Mouse (Mus musculus) right cerebral cortex, postnatal 10 days (tissue): ENCODE measurements at regions not wholly inside any gene's neighbourhood (a gene's known extent, or its start where the extent isn't known, plus 50 kb on each side); places are given as distances from the start of the nearest gene placed in this dataset.
A peak's percentile ranks its signal among the peaks of the same experiment; 100 is the strongest.
"Not testable (repeated sequence)": the region's sequence is repeated elsewhere in the genome, so short reads cannot be mapped to it uniquely, and the experiment has no call there.

Experiments
- DNase-seq, 2 experiments: peaks; one replicate each; pipeline ENCODE4 v3.0.0; 2021; ENCODE audit warnings: low spot score in 2 of 2

DNA sequence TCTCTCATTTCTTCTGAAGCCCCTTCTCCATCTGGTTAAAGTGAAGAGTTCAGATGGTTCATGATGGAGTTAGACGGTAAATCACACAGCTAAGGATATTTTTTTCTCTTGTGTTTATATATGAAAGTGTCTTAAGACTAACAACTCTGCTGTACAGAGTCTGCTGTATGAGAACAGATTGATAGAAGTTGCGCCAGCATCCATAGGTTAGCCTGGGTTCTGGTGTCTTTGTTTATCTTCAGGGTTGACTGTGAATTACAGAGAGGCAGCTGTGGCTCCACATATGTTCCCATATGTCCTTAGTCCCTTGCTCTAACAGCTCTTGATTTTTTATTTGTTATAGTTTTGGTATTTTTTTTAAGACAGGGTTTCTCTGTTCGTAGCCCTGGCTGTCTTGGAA is 334.9 kb upstream of the Api5 start:
- peak in 1 of 2 experiments; percentile 32 for DNase-seq

DNA sequence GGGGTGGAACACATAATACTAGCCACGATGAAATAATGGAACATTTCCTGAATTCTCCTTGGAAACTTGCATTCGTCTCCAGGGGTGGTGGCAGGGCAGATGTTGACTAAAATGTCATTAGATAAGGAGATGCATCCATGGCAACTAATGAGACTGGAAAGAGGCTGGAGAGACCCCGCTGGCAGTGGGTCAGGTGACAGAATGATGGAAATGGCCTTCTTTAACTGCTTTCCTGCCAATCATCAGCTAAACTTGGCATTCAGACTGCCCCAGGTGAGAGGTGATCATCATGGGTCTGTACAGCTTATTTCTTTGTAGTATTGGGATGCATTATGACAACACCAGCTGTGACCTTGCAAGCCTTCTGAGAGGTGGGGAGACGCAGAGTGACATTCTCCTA is 334.3 kb upstream of the Api5 start:
- no peak for DNase-seq

DNA sequence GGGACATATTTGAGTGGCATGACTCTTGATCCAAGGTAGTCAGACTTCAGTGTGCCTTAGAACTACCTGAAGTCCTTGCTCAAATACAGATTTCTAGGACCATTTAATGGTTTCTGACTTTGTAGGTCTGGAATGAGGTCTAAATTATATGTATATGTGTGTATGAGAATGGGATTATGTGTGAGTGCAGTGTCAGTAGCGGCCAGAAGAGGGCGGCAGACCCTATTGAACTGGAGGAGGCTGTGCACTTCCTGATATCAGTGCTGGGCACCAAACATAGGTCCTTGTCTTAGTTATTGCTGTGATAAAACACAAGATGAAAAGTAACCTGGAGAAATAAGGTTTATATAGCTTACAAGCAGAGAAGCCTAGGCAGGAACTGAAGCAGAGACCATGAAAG is 328.6 kb upstream of the Api5 start:
- DNase-seq, result no peak

DNA sequence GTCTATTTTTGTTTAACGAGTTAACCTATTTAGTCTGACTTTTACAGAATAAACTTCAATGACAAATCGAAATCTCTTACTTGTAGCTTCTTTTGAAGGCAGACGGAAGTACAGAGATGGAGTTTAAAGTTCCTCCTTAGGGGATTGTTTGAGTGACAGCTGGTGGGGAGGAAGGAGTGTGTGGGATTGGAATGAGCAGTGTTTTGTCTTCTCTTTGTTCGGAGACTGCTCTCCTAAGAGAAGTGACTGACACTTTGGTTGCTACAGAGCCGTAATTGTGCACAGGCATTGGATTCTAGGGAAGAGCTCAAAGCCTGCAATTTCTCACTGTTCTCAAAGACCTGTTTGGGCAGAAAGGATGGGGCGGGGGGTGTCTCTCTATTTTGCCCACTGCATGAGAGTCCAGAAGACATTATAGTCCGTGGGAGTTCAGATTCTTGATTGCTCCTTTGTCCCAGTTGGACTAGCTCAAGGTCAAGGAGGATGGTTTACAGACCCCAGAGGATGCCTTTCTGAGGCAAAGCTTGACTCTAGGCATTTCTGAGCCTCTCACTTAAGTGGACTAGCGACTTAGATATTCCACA is 327.0 kb upstream of the Api5 start:
- DNase-seq, result no peak

DNA sequence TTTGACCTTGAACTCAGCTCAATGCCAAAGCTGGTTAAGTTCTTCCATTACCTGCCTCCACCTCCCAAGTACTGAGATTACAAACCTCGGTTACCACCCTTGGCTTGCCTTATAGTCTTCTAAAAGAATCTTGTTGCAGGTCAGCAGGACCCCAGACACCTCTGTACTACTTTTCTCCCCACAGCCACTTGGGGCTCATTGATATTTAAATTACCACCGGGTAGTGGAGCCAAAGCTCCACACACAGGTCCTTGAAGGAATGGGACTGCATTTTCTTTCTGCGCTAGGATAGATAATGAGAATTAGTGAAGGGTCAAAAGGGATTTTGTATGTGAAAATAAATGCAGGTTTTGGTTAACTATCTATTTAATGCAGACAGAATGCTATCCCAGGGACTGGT is 326.5 kb upstream of the Api5 start:
- no peak for DNase-seq

DNA sequence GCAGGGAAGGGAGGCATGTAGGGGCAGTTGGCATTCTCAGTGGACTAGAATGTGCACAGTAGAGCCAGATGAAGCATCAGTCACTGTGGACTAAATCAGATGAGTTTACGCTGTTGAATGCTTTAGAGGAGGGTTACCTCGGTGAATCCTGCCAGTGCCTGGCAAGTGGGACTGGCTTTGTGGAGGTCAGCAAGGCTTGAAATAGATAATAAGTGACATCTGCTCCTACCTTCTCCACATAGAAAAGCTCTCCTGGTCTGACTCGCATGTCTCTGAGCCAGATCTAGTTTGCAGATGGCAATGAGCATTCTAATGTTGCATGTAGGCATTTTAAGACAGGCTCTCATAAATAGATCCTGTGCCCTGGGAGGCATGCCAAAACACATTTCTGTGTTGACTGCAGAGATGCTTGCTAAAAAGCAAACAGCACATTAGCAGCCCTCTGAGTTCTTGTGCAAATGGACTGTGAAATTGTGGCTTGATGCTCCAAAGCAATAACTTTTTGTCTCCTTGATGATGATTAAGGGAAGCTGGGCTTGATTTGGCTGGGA is 310.3 kb upstream of the Api5 start:
- peak; percentile 49 to 73 for DNase-seq

DNA sequence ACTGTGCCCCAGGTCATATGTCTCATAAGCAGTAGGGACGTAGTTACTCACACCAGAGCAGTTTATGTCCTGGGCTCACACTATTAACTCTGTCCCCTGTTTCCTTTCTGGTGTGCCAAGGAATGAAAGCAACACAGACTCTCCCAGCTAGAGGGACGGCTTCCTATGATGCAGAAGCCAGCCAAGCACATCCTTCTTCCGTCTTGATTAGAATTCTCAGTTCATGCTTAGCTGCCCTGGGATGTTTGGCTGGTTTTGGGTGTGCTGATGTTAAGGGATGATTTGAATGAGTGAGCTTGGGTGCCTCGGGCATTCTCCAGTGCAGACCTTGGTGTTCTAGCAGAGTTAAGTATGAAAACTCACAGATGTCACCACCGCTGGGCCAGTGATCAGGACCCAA is 291.9 kb upstream of the Api5 start:
- no peak for DNase-seq

DNA sequence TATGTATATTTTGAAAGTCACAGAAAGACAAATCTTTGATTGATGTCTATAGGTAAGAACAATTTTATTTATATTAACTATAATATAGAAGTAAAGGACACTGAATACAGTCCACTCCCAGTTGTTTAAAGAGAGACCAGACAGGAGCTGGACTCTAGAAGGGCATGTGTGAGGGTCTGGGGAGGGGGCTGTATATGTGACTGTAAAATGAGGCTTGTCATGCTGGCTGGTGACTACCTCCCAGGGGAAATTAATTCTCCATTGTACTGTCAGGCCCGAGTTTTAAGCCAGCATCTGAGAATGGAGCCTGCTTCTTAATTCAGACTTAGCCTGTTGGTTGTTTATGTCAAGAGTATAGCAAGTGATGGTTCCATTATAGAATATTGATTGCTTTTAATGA is 261.4 kb upstream of the Api5 start:
- DNase-seq, result no peak

DNA sequence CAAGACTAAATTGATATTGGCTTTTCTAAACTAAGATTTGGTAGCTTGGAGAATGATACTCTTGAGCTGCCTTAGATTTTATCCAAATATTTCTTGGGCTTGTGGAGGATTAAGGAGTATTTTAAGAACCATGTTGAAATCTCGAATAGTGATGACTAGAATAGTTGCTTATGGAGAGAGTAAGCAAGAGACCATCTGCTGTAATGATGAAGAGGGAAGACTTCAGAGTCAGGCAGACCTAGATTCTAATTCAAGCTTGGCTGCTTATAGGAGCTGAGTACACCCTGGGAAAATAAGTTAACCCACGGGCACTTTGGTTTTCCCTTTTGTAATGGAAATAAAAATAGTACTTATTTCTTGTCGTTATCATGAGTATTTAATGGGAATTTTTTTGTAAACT is 257.3 kb upstream of the Api5 start:
- no peak for DNase-seq

DNA sequence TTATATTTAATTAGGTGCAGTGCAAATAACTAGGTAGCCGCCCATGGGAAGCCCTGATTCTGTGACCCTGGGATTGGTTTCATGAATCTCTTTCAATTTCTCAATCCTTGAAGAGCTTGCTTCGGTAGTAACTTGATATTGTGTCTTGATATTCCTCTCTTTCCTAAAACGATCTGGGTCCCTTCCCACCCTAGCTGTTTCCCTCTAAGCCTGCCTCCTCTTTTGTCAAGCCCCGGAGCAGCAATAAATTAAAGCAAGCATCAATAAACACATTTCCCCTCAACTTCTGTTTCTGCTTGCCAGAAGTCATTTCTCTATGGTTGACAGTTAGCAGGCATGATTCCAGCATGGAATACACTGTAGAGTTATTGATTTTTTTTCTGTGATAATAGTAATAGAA is 252.6 kb upstream of the Api5 start:
- no peak for DNase-seq

DNA sequence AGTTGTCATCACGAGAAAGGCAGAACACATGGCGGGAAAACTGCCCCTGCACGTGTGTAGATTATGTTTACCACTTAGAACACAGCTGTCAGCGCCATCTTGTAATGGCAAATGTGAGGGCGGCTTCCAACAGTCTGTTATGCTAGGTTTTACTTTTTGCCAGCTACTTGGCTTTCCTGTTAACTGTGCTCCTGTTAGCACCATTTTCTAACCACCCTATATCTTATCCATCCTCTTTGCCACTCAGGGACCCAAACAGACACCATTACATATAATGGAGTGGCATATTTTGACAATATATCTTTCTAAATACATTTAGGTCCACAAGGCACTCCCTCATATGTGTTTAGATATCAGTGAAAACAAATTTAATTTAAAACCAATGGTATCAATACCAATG is 247.7 kb upstream of the Api5 start:
- DNase-seq, result not testable (repeated sequence)

DNA sequence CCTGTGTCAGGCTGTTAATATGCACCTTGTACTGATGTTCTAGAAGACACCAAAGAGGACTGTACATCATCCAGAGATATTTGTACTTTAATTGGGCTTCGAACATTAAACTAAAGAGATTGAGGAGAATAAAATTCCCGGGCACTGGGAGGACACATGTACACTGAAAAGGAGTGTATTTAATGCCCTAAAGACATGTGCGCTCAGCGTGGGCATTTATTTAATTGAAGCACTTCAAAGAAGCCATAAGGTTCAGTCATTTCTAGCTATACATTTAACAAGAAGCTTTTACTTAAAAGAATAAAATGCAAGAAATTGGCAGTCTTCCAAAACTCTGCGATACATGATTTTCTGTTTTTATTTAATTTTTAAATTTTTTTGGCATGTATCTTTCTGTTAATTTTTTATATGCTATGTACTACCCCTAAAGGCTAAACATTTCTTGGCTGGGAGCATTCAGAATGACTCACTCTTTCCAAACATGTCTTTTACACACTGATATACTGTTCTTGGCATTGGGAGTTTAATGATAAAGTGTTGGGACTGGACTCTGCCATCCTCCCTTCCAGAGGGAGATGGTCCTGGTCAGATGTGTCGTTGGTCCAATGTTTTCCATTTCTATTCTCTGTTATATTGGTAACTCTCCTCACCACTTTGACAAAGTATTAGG is 242.3 kb upstream of the Api5 start:
- no peak for DNase-seq

DNA sequence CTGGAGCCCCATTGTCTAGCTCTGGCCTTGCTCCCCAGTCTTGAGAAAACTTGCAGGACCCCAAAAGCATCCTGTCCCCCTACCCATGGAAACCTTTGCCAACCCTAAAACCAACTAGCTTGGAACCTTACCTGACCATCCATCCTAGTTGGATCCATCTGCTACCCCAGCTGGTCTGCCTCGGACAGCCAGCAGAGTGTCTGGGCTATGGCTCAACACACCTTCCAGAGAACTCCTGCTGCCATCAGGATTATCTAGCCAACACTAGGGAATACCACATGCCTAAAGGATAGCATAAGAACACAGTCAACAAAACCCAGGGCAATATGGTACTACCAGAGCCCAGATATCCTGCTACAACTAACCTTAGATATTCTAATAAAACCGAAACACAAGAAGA is 227.9 kb upstream of the Api5 start:
- no peak for DNase-seq

DNA sequence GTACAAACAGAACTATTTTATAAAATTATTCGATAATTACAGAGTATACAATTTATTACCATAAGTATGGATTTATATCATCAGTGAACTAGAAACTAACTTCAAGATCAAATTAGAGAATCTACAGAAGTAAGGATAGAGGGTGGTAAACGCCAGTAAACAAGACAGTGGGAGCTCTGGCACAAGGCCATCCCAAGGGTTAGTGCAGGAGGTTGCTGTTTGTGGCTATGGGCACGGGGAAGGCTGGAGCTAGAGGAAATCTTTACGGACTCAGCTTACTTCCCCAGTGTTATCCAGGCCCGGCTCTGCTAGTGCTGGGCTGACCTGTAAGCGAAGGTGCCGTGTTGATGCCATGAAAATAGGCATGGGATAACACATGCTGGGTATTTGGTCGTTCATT is 220.5 kb upstream of the Api5 start:
- no peak for DNase-seq
